Mouse (Mus musculus): ENCODE measurements at regions not wholly inside any gene's neighbourhood (a gene's known extent, or its start where the extent isn't known, plus 50 kb on each side); places are given as distances from the start of the nearest gene placed in this dataset.

- no peaks in the 10 kb centered on the region for H3K36me3 ChIP-seq (ENCODE audit: control insufficient read depth in 1 of 2, insufficient read depth in 2 of 2, low read length in 2 of 2)
- no peak overlapping the region for H3K9ac ChIP-seq (ENCODE audit: control insufficient read depth, low read depth, low read length, poor library complexity, severe bottlenecking)
- H3K27ac ChIP-seq (ENCODE audit: control insufficient read depth, low read depth, low read length), result no peak overlapping the region
- H3K79me2 ChIP-seq (ENCODE audit: control insufficient read depth, insufficient read depth, low read length, poor library complexity), result no peaks in the 10 kb centered on the region
- no peaks in the 10 kb centered on the region for H3K27me3 ChIP-seq (ENCODE audit: control insufficient read depth in 1 of 2, insufficient read depth in 2 of 2, low read length in 2 of 2)
- TF ChIP-seq CHD1 (IDR thresholded peaks at IDR 0.05; ENCODE audit: low read depth, low read length) (no peak), BHLHE40 (IDR thresholded peaks at IDR 0.05; ENCODE audit: borderline replicate concordance, low read depth, low read length) (no peak), ZMIZ1 (IDR thresholded peaks at IDR 0.05; ENCODE audit: low read depth, low read length) (no peak), ZKSCAN1 (IDR thresholded peaks at IDR 0.05; ENCODE audit: low read depth, low read length) (no peak), JUND (IDR thresholded peaks at IDR 0.05; ENCODE audit: low read depth, low read length) (no peak), RAD21 (IDR thresholded peaks at IDR 0.05; ENCODE audit: low read depth, low read length) (no peak), NELFE (IDR thresholded peaks at IDR 0.05; ENCODE audit: low read depth, low read length) (no peak), GATA1 (IDR thresholded peaks at IDR 0.05; ENCODE audit: low read depth, low read length) (no peak), SIN3A (IDR thresholded peaks at IDR 0.05; ENCODE audit: low read length) (no peak), MYC (IDR thresholded peaks at IDR 0.05; ENCODE audit: low read depth, low read length) (no peak), MAZ (IDR thresholded peaks at IDR 0.05; ENCODE audit: low read depth, low read length) (no peak), SMC3 (IDR thresholded peaks at IDR 0.05; ENCODE audit: low read depth, low read length) (no peak), MAX (IDR thresholded peaks at IDR 0.05; ENCODE audit: low read length) (no peak), KAT2A (conservative IDR thresholded peaks at IDR 0.05; ENCODE audit: low read depth, low read length) (no peak)
- DNase-seq (ENCODE audit: low read depth, low spot score), result no peak
- no peak overlapping the region for H3K4me3 ChIP-seq (ENCODE audit: control insufficient read depth in 1 of 2, insufficient read depth in 1 of 2, low read depth in 2 of 2, low read length in 2 of 2)
- H3K9me3 ChIP-seq (replicated peaks; ENCODE audit: insufficient read depth, low read length), result no peaks in the 10 kb centered on the region
- H3K4me1 ChIP-seq (ENCODE audit: control insufficient read depth in 1 of 2, insufficient read depth in 2 of 2, low read length in 2 of 2), result no peaks in the 10 kb centered on the region
Observed at GRCm38 (mm10) chr8:112078621-112079020, 63.8 kb upstream of the Gm6793 start.

- Histone ChIP-seq H3K4me1 (ENCODE audit: control insufficient read depth in 1 of 2, insufficient read depth in 2 of 2, low read length in 2 of 2) (no peaks in the 10 kb centered on the region), H3K9ac (ENCODE audit: control insufficient read depth, low read depth, low read length, poor library complexity, severe bottlenecking) (no peak overlapping the region), H3K27ac (ENCODE audit: control insufficient read depth, low read depth, low read length) (no peak overlapping the region), H3K27me3 (ENCODE audit: control insufficient read depth in 1 of 2, insufficient read depth in 2 of 2, low read length in 2 of 2) (no peaks in the 10 kb centered on the region), H3K4me3 (ENCODE audit: control insufficient read depth in 1 of 2, insufficient read depth in 1 of 2, low read depth in 2 of 2, low read length in 2 of 2) (no peak overlapping the region), H3K9me3 (replicated peaks; ENCODE audit: insufficient read depth, low read length) (no peaks in the 10 kb centered on the region), H3K36me3 (ENCODE audit: control insufficient read depth in 1 of 2, insufficient read depth in 2 of 2, low read length in 2 of 2) (no peaks in the 10 kb centered on the region), H3K79me2 (ENCODE audit: control insufficient read depth, insufficient read depth, low read length, poor library complexity) (no peaks in the 10 kb centered on the region)
- DNase-seq (ENCODE audit: low read depth, low spot score), result no peak
- no peak for TF ChIP-seq POLR2AphosphoS2 (IDR thresholded peaks at IDR 0.05; ENCODE audit: low read length)
- no peak for TF ChIP-seq HCFC1 (IDR thresholded peaks at IDR 0.05; ENCODE audit: low read depth, low read length)
- TF ChIP-seq ZNF384 (IDR thresholded peaks at IDR 0.05; ENCODE audit: low read depth, low read length), result no peak
- TF ChIP-seq SIN3A (IDR thresholded peaks at IDR 0.05; ENCODE audit: low read length), result no peak
- no peak for TF ChIP-seq ZMIZ1 (IDR thresholded peaks at IDR 0.05; ENCODE audit: low read depth, low read length)
- TF ChIP-seq TCF12 (IDR thresholded peaks at IDR 0.05; ENCODE audit: low read depth, low read length), result no peak
- TF ChIP-seq POLR2AphosphoS5 (IDR thresholded peaks at IDR 0.05; ENCODE audit: borderline replicate concordance, low read depth, low read length), result no peak
- no peak for TF ChIP-seq MYB (IDR thresholded peaks at IDR 0.05; ENCODE audit: low read depth, low read length)
- no peak for TF ChIP-seq RAD21 (IDR thresholded peaks at IDR 0.05; ENCODE audit: low read depth, low read length)
- no peak for TF ChIP-seq ETS1 (IDR thresholded peaks at IDR 0.05; ENCODE audit: low read depth, low read length)
- TF ChIP-seq POLR2A (IDR thresholded peaks at IDR 0.05; ENCODE audit: control insufficient read depth in 1 of 2, insufficient read depth in 1 of 2, low read depth in 1 of 2, low read length in 2 of 2, poor library complexity in 1 of 2), result no peak
- no peak for TF ChIP-seq MXI1 (IDR thresholded peaks at IDR 0.05; ENCODE audit: low read depth, low read length)
- TF ChIP-seq NRF1 (IDR thresholded peaks at IDR 0.05; ENCODE audit: insufficient read depth, low read depth, low read length, poor library complexity, severe bottlenecking), result no peak
- no peak for TF ChIP-seq USF1 (IDR thresholded peaks at IDR 0.05; ENCODE audit: low read depth, low read length)
- TF ChIP-seq MAZ (IDR thresholded peaks at IDR 0.05; ENCODE audit: low read depth, low read length), result no peak
- TF ChIP-seq E2F4 (IDR thresholded peaks at IDR 0.05; ENCODE audit: borderline replicate concordance, low read depth, low read length), result no peak
- TF ChIP-seq TBP (IDR thresholded peaks at IDR 0.05; ENCODE audit: low read depth, low read length), result no peak
- TF ChIP-seq GABPA (IDR thresholded peaks at IDR 0.05; ENCODE audit: low read depth, low read length), result no peak
- TF ChIP-seq CHD1 (IDR thresholded peaks at IDR 0.05; ENCODE audit: low read depth, low read length), result no peak
Observed at GRCm38 (mm10) chr8:112072205-112072604, 57.4 kb upstream of the Gm6793 start.
